Mouse (Mus musculus) C2C12 (cell line): ENCODE measurements at regions not wholly inside any gene's neighbourhood (a gene's known extent, or its start where the extent isn't known, plus 50 kb on each side); places are given as distances from the start of the nearest gene placed in this dataset.

Source experiments
- H3K27me3 ChIP-seq: one replicate; pipeline ENCODE4 v1.6.1; 2011; ENCODE audit not compliant: control insufficient read depth, insufficient read depth, insufficient read length
- H3K36me3 ChIP-seq: one replicate; pipeline ENCODE4 v1.6.1; 2011; ENCODE audit not compliant: control insufficient read depth, insufficient read depth
- H3K4me3 ChIP-seq: one replicate; pipeline ENCODE4 v1.5.1; 2011; ENCODE audit warnings: mild to moderate bottlenecking, control low read depth; ENCODE audit not compliant: poor library complexity, insufficient read depth, severe bottlenecking
- H3K79me2 ChIP-seq: one replicate; pipeline ENCODE4 v1.6.1; 2011; ENCODE audit not compliant: control insufficient read depth, insufficient read depth
- H3K79me3 ChIP-seq: one replicate; pipeline ENCODE4 v1.6.1; 2011; ENCODE audit warnings: low read depth, control low read depth
- H3ac ChIP-seq: one replicate; pipeline ENCODE3; 2011; ENCODE audit warnings: low read depth; ENCODE audit not compliant: control insufficient read depth, insufficient read length
- CEBPB ChIP-seq: IDR thresholded peaks from one replicate; pipeline ENCODE4 v1.6.1; 2011; ENCODE audit warnings: low read depth, mild to moderate bottlenecking, control low read depth, moderate library complexity
- CTCF ChIP-seq: IDR thresholded peaks from one replicate; pipeline ENCODE4 v1.5.1; 2011; ENCODE audit not compliant: control insufficient read depth, insufficient read depth, insufficient read length
- FOSL1 ChIP-seq: IDR thresholded peaks from one replicate; pipeline ENCODE4 v1.8.0; 2011; ENCODE audit warnings: mild to moderate bottlenecking, low read length; ENCODE audit not compliant: poor library complexity, insufficient read depth, severe bottlenecking
- MAX ChIP-seq: IDR thresholded peaks from one replicate; pipeline ENCODE4 v1.6.1; 2011; ENCODE audit warnings: mild to moderate bottlenecking, control low read depth
- MYOD1 ChIP-seq: IDR thresholded peaks from one replicate; pipeline ENCODE4 v1.6.1; 2011; ENCODE audit warnings: low read depth; ENCODE audit not compliant: control insufficient read depth, insufficient read length
- MYOG ChIP-seq: IDR thresholded peaks from one replicate; pipeline ENCODE4 v1.6.1; 2011; ENCODE audit not compliant: control insufficient read depth, insufficient read length; ENCODE audit errors: extremely low read depth
- USF1 ChIP-seq: IDR thresholded peaks from one replicate; pipeline ENCODE4 v1.6.1; 2011; ENCODE audit warnings: low read depth, mild to moderate bottlenecking, control low read depth, moderate library complexity

- TF ChIP-seq MAX (no peak), CEBPB (no peak), MYOD1 (no peak), USF1 (no peak), CTCF (no peak), FOSL1 (no peak), MYOG (no peak)
- Histone ChIP-seq H3K79me3 (no peaks in the 10 kb centered on the region), H3K4me3 (no peak overlapping the region), H3ac (no peak overlapping the region), H3K36me3 (no peaks in the 10 kb centered on the region), H3K27me3 (no peaks in the 10 kb centered on the region), H3K79me2 (no peaks in the 10 kb centered on the region)
These were observed 819.7 kb upstream of the Tenm4 start for GRCm38 (mm10) chr7:95351337-95351736.

GRCm38 (mm10) chr7:95352133-95352532 is 818.9 kb upstream of the Tenm4 start:
- no peak overlapping the region for H3K4me3 ChIP-seq
- H3K36me3 ChIP-seq, result no peaks in the 10 kb centered on the region
- H3K79me3 ChIP-seq, result no peaks in the 10 kb centered on the region
- no peak overlapping the region for H3ac ChIP-seq
- H3K27me3 ChIP-seq, result no peaks in the 10 kb centered on the region
- no peak for TF ChIP-seq CEBPB
- no peak for TF ChIP-seq MAX
- no peak for TF ChIP-seq MYOG
- TF ChIP-seq MYOD1, result no peak
- TF ChIP-seq USF1, result no peak
- TF ChIP-seq CTCF, result no peak
- no peak for TF ChIP-seq FOSL1
- H3K79me2 ChIP-seq, result no peaks in the 10 kb centered on the region

GRCm38 (mm10) chr7:95354991-95355390 is 816.1 kb upstream of the Tenm4 start:
- no peaks in the 10 kb centered on the region for H3K36me3 ChIP-seq
- no peak for TF ChIP-seq USF1
- TF ChIP-seq FOSL1, result no peak
- no peak for TF ChIP-seq MAX
- no peak for TF ChIP-seq CEBPB
- TF ChIP-seq MYOD1, result no peak
- TF ChIP-seq MYOG, result no peak
- no peaks in the 10 kb centered on the region for H3K79me3 ChIP-seq
- H3K4me3 ChIP-seq, result no peak overlapping the region
- H3K27me3 ChIP-seq, result no peaks in the 10 kb centered on the region
- H3ac ChIP-seq, result no peak overlapping the region
- H3K79me2 ChIP-seq, result no peaks in the 10 kb centered on the region

- H3K27me3 ChIP-seq, result no peaks in the 10 kb centered on the region
These were observed 812.3 kb upstream of the Tenm4 start for GRCm38 (mm10) chr7:95358732-95359131.

GRCm38 (mm10) chr7:95359154-95359553 is 811.9 kb upstream of the Tenm4 start:
- Histone ChIP-seq H3K27me3 (no peaks in the 10 kb centered on the region), H3K79me2 (no peaks in the 10 kb centered on the region), H3K79me3 (no peaks in the 10 kb centered on the region), H3ac (no peak overlapping the region), H3K36me3 (no peaks in the 10 kb centered on the region), H3K4me3 (no peak overlapping the region)
- TF ChIP-seq MYOD1 (no peak), FOSL1 (no peak), USF1 (no peak), CTCF (no peak), MAX (no peak), CEBPB (no peak), MYOG (no peak)

More at GRCm38 (mm10) chr7:95358732-95359131, 812.3 kb upstream of the Tenm4 start:
- Histone ChIP-seq H3K36me3 (no peaks in the 10 kb centered on the region), H3K79me3 (no peaks in the 10 kb centered on the region), H3K79me2 (no peaks in the 10 kb centered on the region), H3ac (no peak overlapping the region), H3K4me3 (no peak overlapping the region)
- no peak for TF ChIP-seq CEBPB
- TF ChIP-seq MYOG, result no peak
- no peak for TF ChIP-seq USF1
- TF ChIP-seq FOSL1, result no peak
- TF ChIP-seq CTCF, result no peak
- TF ChIP-seq MYOD1, result no peak
- TF ChIP-seq MAX, result no peak
